Comparison of ENCODE assay signal across 8 mouse cellular contexts in genomic region chr13:44101161-44101560, GRCm38 (mm10).
DNase-seq lines count a peak whose midpoint lies in the region; ATAC-seq and TF ChIP-seq lines count a peak whose summit lies in the region.

No protein-coding gene starts in this region.

- H3K27ac ChIP-seq in heart, embryonic 10.5 days: peak overlapping the region; percentile 74
- H3K27ac ChIP-seq in embryonic facial prominence, embryonic 11.5 days (replicated peaks; ENCODE audit: low read depth, low read length): no peak overlapping the region
- H3K27ac ChIP-seq in midbrain, embryonic 13.5 days: peak overlapping the region; percentile 83
- H3K27ac ChIP-seq in thymus, adult 2 months (ENCODE audit: control insufficient read depth, insufficient read depth, low read length): no peak overlapping the region

- 5% methylated on average over 6 of the region's 6 CpGs for WGBS in heart, embryonic 10.5 days
- WGBS in embryonic facial prominence, embryonic 11.5 days: 8% methylated on average over 6 of the region's 6 CpGs
- 2% methylated on average over 6 of the region's 6 CpGs for WGBS in midbrain, embryonic 13.5 days
- 83% methylated on average over 6 of the region's 6 CpGs for WGBS in thymus, adult 2 months

- H3K4me2 ChIP-seq in embryonic facial prominence, embryonic 11.5 days (ENCODE audit: low read depth, low read length): peak overlapping the region; percentile 35
- peak overlapping the region; percentile 55 for H3K4me2 ChIP-seq in midbrain, embryonic 13.5 days (replicated peaks)

- TF ChIP-seq CTCF in thymus, adult 2 months (IDR thresholded peaks at IDR 0.05; ENCODE audit: borderline replicate concordance, control insufficient read depth, extremely low read depth, insufficient read depth, low read length, poor library complexity): no peak

- peaks cover 27% of the 10 kb centered on the region for H3K4me1 ChIP-seq in heart, embryonic 10.5 days
- no peaks in the 10 kb centered on the region; the same call in 1 of the 2 replicates for H3K4me1 ChIP-seq in embryonic facial prominence, embryonic 11.5 days (ENCODE audit: control insufficient read depth, insufficient read depth, low read length)
- H3K4me1 ChIP-seq in midbrain, embryonic 13.5 days (replicated peaks): peaks cover 42% of the 10 kb centered on the region
- H3K4me1 ChIP-seq in thymus, adult 2 months (replicated peaks; ENCODE audit: control insufficient read depth, insufficient read depth, low read length): peaks cover 9% of the 10 kb centered on the region

- H3K36me3 ChIP-seq in heart, embryonic 10.5 days: no peaks in the 10 kb centered on the region
- H3K36me3 ChIP-seq in embryonic facial prominence, embryonic 11.5 days (replicated peaks; ENCODE audit: control insufficient read depth, insufficient read depth, low read depth, low read length): no peaks in the 10 kb centered on the region
- H3K36me3 ChIP-seq in midbrain, embryonic 13.5 days: no peaks in the 10 kb centered on the region
- no peaks in the 10 kb centered on the region for H3K36me3 ChIP-seq in thymus, adult 2 months (ENCODE audit: control insufficient read depth, insufficient read depth, low read length)

- DNase-seq in heart, embryonic 10.5 days (ENCODE audit: low spot score): peak; percentile 72
- no peak for DNase-seq in heart, adult 8-10 months (ENCODE audit: low spot score)
- peak; percentile 28 for DNase-seq in embryonic facial prominence, embryonic 11.5 days (ENCODE audit: low spot score)
- DNase-seq in heart, postnatal 4 days: peak; percentile 13
- no peak for DNase-seq in testis, postnatal 10 days (ENCODE audit: low spot score)
- no peak for DNase-seq in frontal cortex, adult 2 months (ENCODE audit: extremely low spot score in 1 of 2, low spot score in 1 of 2)
- DNase-seq in thymus, adult 2 months: no peak

- H3K4me3 ChIP-seq in heart, embryonic 10.5 days: peak overlapping the region; percentile 43
- H3K4me3 ChIP-seq in embryonic facial prominence, embryonic 11.5 days (ENCODE audit: low read depth, low read length): no peak overlapping the region
- H3K4me3 ChIP-seq in midbrain, embryonic 13.5 days (replicated peaks): peak overlapping the region; percentile 17
- H3K4me3 ChIP-seq in thymus, adult 2 months (ENCODE audit: control insufficient read depth, insufficient read depth, low read length): no peak overlapping the region

- peaks cover 16% of the 10 kb centered on the region; the same call in 1 of the 2 replicates for H3K27me3 ChIP-seq in heart, embryonic 10.5 days (ENCODE audit: insufficient read depth, poor library complexity, severe bottlenecking)
- no peaks in the 10 kb centered on the region for H3K27me3 ChIP-seq in embryonic facial prominence, embryonic 11.5 days (ENCODE audit: control insufficient read depth, insufficient read depth, low read length)
- peaks cover 74% of the 10 kb centered on the region for H3K27me3 ChIP-seq in midbrain, embryonic 13.5 days
- no peaks in the 10 kb centered on the region for H3K27me3 ChIP-seq in thymus, adult 2 months (ENCODE audit: control insufficient read depth, insufficient read depth, low read length)

- H3K9ac ChIP-seq in embryonic facial prominence, embryonic 11.5 days (replicated peaks; ENCODE audit: low read length): peak overlapping the region; percentile 29; the same call in 1 of the 2 replicates
- peak overlapping the region; percentile 40 for H3K9ac ChIP-seq in midbrain, embryonic 13.5 days (replicated peaks)

- no peak for TF ChIP-seq POLR2A in thymus, adult 2 months (IDR thresholded peaks at IDR 0.05; ENCODE audit: control insufficient read depth, extremely low read depth, insufficient read depth, low read length, poor library complexity)

- no peaks in the 10 kb centered on the region for H3K9me3 ChIP-seq in heart, embryonic 10.5 days
- H3K9me3 ChIP-seq in embryonic facial prominence, embryonic 11.5 days (replicated peaks; ENCODE audit: control insufficient read depth, low read length): no peaks in the 10 kb centered on the region
- no peaks in the 10 kb centered on the region for H3K9me3 ChIP-seq in midbrain, embryonic 13.5 days

- no peak for ATAC-seq in embryonic facial prominence, embryonic 11.5 days (replicated peaks; ENCODE audit: insufficient number of reproducible peaks, low FRiP score, low TSS enrichment, low read depth)
- ATAC-seq in midbrain, embryonic 13.5 days: peak; percentile 28; the same call in 1 of the 2 replicates

Comparison
In these comparisons a context has a peak if more than half of its experiments do, and no peak if none do; other contexts are left out.
1. DNase-seq: peak in heart, embryonic 10.5 days (single experiment), embryonic facial prominence, embryonic 11.5 days (single experiment) and heart, postnatal 4 days (single experiment); none in heart, adult 8-10 months (single experiment), testis, postnatal 10 days (single experiment), frontal cortex, adult 2 months (0 of 2) and thymus, adult 2 months (single experiment).
2. H3K27ac ChIP-seq: peak in heart, embryonic 10.5 days (single experiment) and midbrain, embryonic 13.5 days (single experiment); none in embryonic facial prominence, embryonic 11.5 days (single experiment) and thymus, adult 2 months (single experiment).
3. H3K4me3 ChIP-seq: peak in heart, embryonic 10.5 days (single experiment) and midbrain, embryonic 13.5 days (single experiment); none in embryonic facial prominence, embryonic 11.5 days (single experiment) and thymus, adult 2 months (single experiment).